Mouse (Mus musculus) stomach, embryonic 14.5 days (tissue): Measurements from ENCODE around the gene Usp25. TPM values are rescaled to one million over a fixed set of nuclear protein-coding genes. Genes with fewer than 3 reads are reported as not detected.

ENCODE experiments used
- ATAC-seq: fragments of 200-750 bp; cut with Nextera tagmentation; 2 replicates; pipeline ENCODE4 v1.8.0; 2017; ENCODE audit warnings: low read depth, moderate TSS enrichment; ENCODE audit not compliant: insufficient number of reproducible peaks, insufficient read depth, low FRiP score
- H3K27ac ChIP-seq: fragments of 300-500 bp; sonication (generic); 2 replicates; pipeline ENCODE4 v1.5.1; 2014; ENCODE audit warnings: mild to moderate bottlenecking, low read length, moderate library complexity, mixed read lengths
- H3K27me3 ChIP-seq: fragments of 300-500 bp; sonication (generic); 2 replicates; pipeline ENCODE4 v1.6.1; 2014; ENCODE audit warnings: low read length, control low read depth, mixed read lengths; ENCODE audit not compliant: control insufficient read depth, insufficient read depth
- H3K36me3 ChIP-seq: fragments of 300-500 bp; sonication (generic); 2 replicates; pipeline ENCODE4 v1.6.1; 2014; ENCODE audit warnings: mild to moderate bottlenecking, control low read depth, low read length, moderate library complexity, mixed read lengths; ENCODE audit not compliant: control insufficient read depth, insufficient read depth
- H3K4me1 ChIP-seq: fragments of 300-500 bp; sonication (generic); 2 replicates; pipeline ENCODE4 v1.6.1; 2014; ENCODE audit warnings: low read length, control low read depth, mixed read lengths; ENCODE audit not compliant: control insufficient read depth, insufficient read depth
- H3K4me2 ChIP-seq: fragments of 300-500 bp; sonication (generic); replicated peaks from 2 replicates; pipeline ENCODE4 v1.6.1; 2014; ENCODE audit warnings: low read depth, low read length, control low read depth
- H3K4me3 ChIP-seq: fragments of 300-500 bp; sonication (generic); 2 replicates; pipeline ENCODE4 v1.5.1; 2014; ENCODE audit warnings: low read depth, low read length, control low read depth
- H3K9ac ChIP-seq: fragments of 300-500 bp; sonication (generic); replicated peaks from 2 replicates; pipeline ENCODE4 v1.6.1; 2014; ENCODE audit warnings: low read depth, mild to moderate bottlenecking, control low read depth, low read length, moderate library complexity, mixed read lengths
- H3K9me3 ChIP-seq: fragments of 300-500 bp; sonication (generic); 2 replicates; pipeline ENCODE4 v1.6.1; 2016; ENCODE audit warnings: low read depth, low read length, control low read depth; ENCODE audit not compliant: control insufficient read depth
- WGBS: fragments of 180-500 bp; shearing (Covaris S2); extraction: QIAGEN DNeasy Blood & Tissue Kit; methylation state at CpG from one replicate; pipeline ENCODE4 v1.1.7; 2014; 5-methylcytosine and 5-hydroxymethylcytosine counted together
- polyA plus RNA-seq: library from polyadenylated mRNA; unstranded; fragments of >200 nt; fragmentation: Nextera tagmentation; extraction: Ambion mirVana; gene quantifications from 2 replicates; pipeline ENCODE4 v1.2.1, GENCODE M21; 2014

Gene Usp25
- polyA plus RNA-seq, 1 experiment from 2014 or later = 26.1 TPM

DNA sequence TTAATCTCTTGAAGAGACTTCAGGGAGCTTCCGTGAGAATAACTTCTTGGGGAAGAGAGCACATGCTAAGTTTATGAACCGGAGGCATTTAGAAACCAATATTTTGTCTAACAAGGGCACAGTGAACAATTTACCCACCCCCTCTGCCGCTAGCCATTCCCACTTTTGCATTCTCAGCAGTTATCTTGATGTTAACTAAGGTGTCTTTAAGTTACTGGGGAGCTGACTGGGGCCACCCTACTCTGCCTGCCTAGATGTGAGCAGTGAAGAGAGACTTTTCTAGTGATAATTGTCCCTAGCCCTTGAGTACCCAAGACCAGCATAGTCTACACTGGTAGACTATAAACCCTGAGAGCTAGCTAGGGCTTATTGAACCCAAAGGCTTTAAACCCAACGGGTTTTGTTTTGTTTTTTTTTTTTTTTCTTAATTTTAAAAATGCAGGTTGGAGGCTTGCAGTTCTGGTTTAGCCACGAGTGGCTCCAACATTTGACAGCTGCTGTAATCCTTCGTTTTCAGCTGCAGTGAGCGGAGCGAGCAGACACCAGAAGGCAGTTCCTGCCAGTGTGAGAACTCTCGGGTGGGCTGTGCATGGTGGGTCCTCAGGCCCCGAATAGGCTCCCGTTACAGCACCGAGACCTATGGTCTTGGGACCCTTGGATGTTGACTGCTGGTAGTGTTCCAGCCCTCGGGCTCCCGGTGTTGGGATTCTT, 14.6 kb downstream of the Usp25 start:
- no peak overlapping the region for H3K9ac ChIP-seq
- no peaks in the 10 kb centered on the region for H3K36me3 ChIP-seq
- H3K9me3 ChIP-seq = peaks cover 7% of the 10 kb centered on the region; the same call in 1 of the 2 replicates
- no peak overlapping the region for H3K27ac ChIP-seq
- no peak overlapping the region; the same call in 1 of the 2 replicates for H3K4me2 ChIP-seq
- 63% methylated on average over 14 of the region's 14 CpGs for WGBS
- ATAC-seq = no peak
- no peak overlapping the region for H3K4me3 ChIP-seq
- peaks cover 14% of the 10 kb centered on the region for H3K4me1 ChIP-seq
- no peaks in the 10 kb centered on the region for H3K27me3 ChIP-seq

DNA sequence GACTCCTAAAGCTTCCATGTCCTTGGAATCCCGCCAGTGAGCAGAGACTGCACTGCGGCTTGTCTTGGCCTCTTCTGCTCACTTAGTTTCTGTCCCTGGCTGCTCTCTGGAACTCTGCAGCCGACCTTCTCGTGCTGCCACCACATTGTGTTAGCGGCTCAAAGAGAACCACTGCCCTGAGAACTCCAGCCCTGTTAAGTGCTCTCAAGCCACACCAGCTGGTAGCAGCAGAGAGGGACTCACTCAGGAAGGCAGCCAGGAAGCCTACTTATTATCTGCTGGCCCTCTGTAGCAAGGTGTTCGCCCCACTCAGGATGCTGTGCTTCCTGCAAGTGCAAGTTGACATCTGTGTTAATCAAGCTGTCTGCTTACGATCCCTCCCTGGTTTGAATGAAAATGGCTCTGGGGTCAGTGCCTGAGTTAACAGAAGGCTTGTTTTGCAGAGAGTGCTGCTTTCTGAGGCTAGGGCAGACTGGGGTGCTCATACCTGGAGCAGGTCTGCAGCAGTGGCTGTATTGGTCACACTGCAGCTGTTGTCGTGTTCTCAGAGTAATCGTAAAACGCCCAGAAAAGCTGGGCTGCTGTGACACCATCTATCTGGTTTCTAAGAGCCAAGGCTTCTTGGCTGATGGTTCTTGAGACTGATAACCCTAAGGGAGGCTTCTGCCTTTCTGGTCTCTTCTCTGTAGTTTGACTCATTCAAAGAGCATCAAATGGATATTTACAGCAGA, 15.3 kb downstream of the Usp25 start:
- Histone ChIP-seq H3K4me1 (peaks cover 14% of the 10 kb centered on the region), H3K27me3 (no peaks in the 10 kb centered on the region), H3K4me2 (no peak overlapping the region; the same call in 1 of the 2 replicates), H3K36me3 (no peaks in the 10 kb centered on the region), H3K4me3 (no peak overlapping the region), H3K9ac (no peak overlapping the region), H3K9me3 (peaks cover 7% of the 10 kb centered on the region; the same call in 1 of the 2 replicates), H3K27ac (no peak overlapping the region)
- 58% methylated on average over 10 of the region's 10 CpGs for WGBS
- ATAC-seq = no peak; the same call in 1 of the 2 replicates

DNA sequence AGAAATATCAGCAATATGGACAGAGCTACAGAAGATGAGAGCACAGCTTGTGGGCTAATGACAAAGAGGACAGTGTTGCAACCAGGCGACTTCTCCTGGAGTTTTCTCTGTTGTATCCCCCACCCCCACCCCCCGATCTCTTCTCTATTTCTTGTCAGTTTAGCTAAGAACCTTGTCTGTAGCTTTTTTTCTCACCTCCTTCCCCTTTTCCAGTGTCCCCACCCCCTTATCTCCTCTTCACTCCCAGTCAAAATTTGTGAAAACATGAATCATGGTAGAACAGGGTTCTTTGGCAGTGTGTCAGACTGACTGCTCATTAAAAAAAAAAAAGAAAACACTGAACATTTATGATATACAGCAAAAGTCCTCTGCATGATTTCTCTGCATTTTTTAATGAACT, 16.9 kb downstream of the Usp25 start:
- no peak overlapping the region for H3K27ac ChIP-seq
- no peak overlapping the region for H3K4me3 ChIP-seq
- 53% methylated on average over 2 of the region's 2 CpGs for WGBS
- peaks cover 14% of the 10 kb centered on the region for H3K4me1 ChIP-seq
- H3K27me3 ChIP-seq = no peaks in the 10 kb centered on the region
- H3K4me2 ChIP-seq = no peak overlapping the region
- H3K9ac ChIP-seq = no peak overlapping the region
- ATAC-seq = no peak
- H3K9me3 ChIP-seq = no peaks in the 10 kb centered on the region
- H3K36me3 ChIP-seq = peaks cover 6% of the 10 kb centered on the region; the same call in 1 of the 2 replicates

DNA sequence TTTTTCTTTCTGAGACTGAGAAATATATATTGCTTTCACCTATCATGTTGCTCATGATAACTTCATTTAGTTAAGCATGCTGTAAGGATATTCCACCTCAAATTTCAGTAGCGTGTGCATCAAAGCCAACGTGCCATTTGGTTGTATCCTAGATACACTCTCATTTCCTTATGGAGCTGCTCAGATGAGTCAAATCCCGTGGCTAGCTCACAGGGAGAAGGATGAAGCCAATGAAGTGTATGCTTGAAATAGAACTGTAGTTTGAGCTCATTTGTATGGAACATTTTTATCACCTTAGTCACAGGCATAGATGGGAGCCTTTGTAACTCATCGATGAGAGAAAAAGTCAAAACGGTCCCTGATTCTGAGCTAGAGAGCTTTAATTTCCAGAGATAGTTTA, 20.8 kb downstream of the Usp25 start:
- H3K27ac ChIP-seq = no peak overlapping the region
- 0 out of 2 replicates have a peak, but pooled peaks cover 4% of the 10 kb centered on the region for H3K4me1 ChIP-seq
- no peak overlapping the region for H3K4me3 ChIP-seq
- H3K36me3 ChIP-seq = peaks cover 18% of the 10 kb centered on the region; the same call in 1 of the 2 replicates
- ATAC-seq = no peak
- no peak overlapping the region for H3K9ac ChIP-seq
- H3K4me2 ChIP-seq = no peak overlapping the region
- no peaks in the 10 kb centered on the region for H3K9me3 ChIP-seq
- 92% methylated on average over 5 of the region's 5 CpGs for WGBS
- H3K27me3 ChIP-seq = no peaks in the 10 kb centered on the region

DNA sequence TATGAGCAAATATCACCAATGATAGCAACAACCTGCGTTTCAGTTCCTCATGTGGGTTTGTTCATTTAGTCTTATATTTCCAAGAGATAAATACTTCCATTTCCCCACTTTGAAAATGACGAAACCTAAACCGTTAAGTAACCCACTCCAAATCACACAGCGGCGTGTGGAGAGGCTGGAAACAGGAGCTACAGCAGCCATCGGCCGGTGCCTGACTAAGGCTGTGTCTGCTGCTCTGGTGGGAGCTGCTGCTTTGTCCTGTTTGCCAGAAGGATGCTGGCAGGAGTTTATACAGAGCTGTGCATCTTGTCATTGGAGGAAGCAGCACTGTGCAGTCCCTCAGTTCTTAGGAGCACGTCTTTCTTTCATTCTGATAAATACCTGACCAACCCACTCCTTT, 21.2 kb downstream of the Usp25 start:
- no peak for ATAC-seq
- 77% methylated on average over 8 of the region's 8 CpGs for WGBS

DNA sequence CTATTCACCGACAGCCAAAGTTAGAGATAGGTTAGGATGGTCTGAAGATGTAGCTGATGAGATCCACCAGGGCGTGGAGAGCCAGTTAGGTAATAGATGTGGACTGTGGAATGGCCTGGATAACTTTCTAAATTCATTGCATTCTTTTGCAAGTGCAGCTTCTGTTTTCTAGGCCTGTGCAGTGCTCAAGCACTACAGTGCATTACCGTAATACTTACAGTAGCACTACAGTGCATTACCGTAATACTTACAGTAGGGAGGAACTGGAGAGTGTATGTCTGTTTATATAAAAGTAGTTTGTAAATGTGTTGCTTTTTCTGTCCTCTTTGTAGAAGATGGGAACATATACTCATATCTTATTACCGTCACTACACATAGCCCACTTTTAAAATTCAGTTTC, 28.1 kb downstream of the Usp25 start:
- no peaks in the 10 kb centered on the region for H3K27me3 ChIP-seq
- H3K9me3 ChIP-seq = no peaks in the 10 kb centered on the region
- no peak overlapping the region for H3K4me3 ChIP-seq
- WGBS = 78% methylated on average over 5 of the region's 5 CpGs
- peaks cover 12% of the 10 kb centered on the region; the same call in 1 of the 2 replicates for H3K36me3 ChIP-seq
- no peaks in the 10 kb centered on the region for H3K4me1 ChIP-seq
- no peak overlapping the region for H3K4me2 ChIP-seq
- no peak overlapping the region for H3K27ac ChIP-seq
- no peak overlapping the region for H3K9ac ChIP-seq
- no peak for ATAC-seq

More for the DNA sequence above, 21.2 kb downstream of the Usp25 start:
- Histone ChIP-seq H3K36me3 (peaks cover 18% of the 10 kb centered on the region; the same call in 1 of the 2 replicates), H3K4me1 (0 out of 2 replicates have a peak, but pooled peaks cover 2% of the 10 kb centered on the region), H3K9ac (no peak overlapping the region), H3K9me3 (no peaks in the 10 kb centered on the region), H3K4me2 (no peak overlapping the region), H3K4me3 (no peak overlapping the region), H3K27me3 (no peaks in the 10 kb centered on the region), H3K27ac (no peak overlapping the region)

DNA sequence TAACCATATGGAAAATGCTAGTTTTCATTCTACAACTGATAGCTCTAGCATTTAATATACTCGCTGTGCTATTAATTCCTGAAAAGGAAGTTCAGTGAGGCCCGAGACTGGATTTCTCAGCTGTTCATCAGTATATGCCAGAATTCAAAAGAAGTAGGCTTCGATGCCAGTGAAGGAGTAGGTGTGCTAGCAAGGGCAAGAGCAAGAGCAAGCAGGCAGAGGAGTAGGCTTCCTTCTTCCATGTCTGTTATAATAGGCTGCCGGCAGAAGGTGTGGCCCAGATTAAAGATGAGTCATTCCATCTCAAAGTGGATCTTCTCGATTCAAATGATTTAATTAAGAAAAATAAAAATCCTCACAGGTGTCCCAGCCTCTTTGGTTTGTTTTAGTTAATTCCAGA, 30.0 kb downstream of the Usp25 start:
- WGBS = 93% methylated on average over 5 of the region's 5 CpGs
- Histone ChIP-seq H3K9me3 (no peaks in the 10 kb centered on the region), H3K4me3 (no peak overlapping the region), H3K27me3 (no peaks in the 10 kb centered on the region), H3K36me3 (peaks cover 5% of the 10 kb centered on the region; the same call in 1 of the 2 replicates), H3K4me2 (no peak overlapping the region), H3K27ac (no peak overlapping the region), H3K4me1 (no peaks in the 10 kb centered on the region), H3K9ac (no peak overlapping the region)
- no peak for ATAC-seq

DNA sequence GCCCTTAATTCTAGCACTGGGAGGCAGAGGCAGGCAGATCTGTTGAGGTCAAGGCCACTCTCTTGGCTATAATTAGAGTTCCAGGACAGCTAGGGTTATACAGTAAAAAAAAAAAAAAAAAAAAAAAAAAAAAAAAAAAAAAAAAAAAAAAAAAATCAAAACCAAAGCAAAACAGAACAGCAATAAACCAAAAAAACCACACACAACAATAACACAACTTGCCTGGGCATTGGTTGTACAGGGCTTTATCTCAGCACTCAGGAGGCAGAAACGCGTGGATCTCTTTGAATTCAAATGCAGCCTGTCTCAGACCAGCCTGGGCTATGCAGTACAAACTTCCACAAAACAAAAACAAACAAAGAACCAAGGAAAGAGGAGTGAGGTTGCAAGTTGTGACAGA, 40.7 kb downstream of the Usp25 start:
- H3K36me3 ChIP-seq = peaks cover 9% of the 10 kb centered on the region; the same call in 1 of the 2 replicates

More for the DNA sequence above, 40.7 kb downstream of the Usp25 start:
- H3K4me3 ChIP-seq = no peak overlapping the region
- no peak overlapping the region for H3K27ac ChIP-seq
- no peak for ATAC-seq
- 0 out of 2 replicates have a peak, but pooled peaks cover 4% of the 10 kb centered on the region for H3K4me1 ChIP-seq
- no peak overlapping the region for H3K4me2 ChIP-seq
- no peak overlapping the region for H3K9ac ChIP-seq
- no peaks in the 10 kb centered on the region for H3K9me3 ChIP-seq
- no peaks in the 10 kb centered on the region for H3K27me3 ChIP-seq
- 88% methylated on average over 2 of the region's 2 CpGs for WGBS
